Mouse (Mus musculus) layer of hippocampus, adult 8-10 months (tissue): ENCODE measurements at regions not wholly inside any gene's neighbourhood (a gene's known extent, or its start where the extent isn't known, plus 50 kb on each side); places are given as distances from the start of the nearest gene placed in this dataset.

ENCODE experiments used
- DNase-seq, 2 experiments: peaks; one replicate each; pipeline ENCODE4 v3.0.0; 2022; ENCODE audit warnings: low spot score in 2 of 2

DNA sequence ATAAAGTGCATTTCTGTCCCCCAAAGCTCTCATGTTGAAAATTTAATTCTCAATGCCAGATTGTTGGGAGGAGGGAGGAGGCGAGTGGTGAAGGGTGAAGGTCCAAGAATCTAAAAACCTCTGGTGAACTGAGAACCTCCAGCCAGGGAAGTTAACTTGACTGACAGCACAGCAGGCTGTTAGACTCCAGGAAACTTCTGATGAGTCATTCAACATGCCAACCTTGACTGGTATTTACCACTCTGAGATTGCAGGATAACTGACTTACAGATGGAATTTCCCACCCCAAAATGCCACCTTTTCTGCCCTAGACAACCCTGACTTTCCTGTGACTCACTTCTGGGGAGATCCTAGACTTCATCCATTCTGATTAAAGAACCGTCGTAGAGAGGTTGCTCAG, 58.6 kb upstream of the Prdm8 start:
- DNase-seq: no peak

DNA sequence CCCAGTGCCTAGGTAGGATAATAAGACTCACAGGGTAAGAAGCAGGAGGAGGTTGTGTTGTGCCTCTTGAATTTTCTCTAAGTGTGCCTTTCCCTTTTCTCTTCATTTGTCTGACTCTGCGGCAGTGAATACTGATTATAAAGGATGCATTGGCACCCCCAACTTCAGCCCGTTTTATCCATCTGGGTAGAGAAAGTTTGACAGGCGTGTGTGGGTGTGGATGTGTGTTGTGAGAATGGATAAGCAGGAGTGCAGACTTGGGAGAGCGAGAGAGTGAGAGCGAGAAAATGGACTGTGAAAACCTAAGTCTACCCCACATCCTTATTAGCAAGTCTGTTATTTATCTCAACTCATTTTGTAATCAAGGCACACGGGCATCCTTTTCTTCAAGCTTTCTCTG, 60.7 kb upstream of the Prdm8 start:
- peak; percentile 54 to 70 for DNase-seq

DNA sequence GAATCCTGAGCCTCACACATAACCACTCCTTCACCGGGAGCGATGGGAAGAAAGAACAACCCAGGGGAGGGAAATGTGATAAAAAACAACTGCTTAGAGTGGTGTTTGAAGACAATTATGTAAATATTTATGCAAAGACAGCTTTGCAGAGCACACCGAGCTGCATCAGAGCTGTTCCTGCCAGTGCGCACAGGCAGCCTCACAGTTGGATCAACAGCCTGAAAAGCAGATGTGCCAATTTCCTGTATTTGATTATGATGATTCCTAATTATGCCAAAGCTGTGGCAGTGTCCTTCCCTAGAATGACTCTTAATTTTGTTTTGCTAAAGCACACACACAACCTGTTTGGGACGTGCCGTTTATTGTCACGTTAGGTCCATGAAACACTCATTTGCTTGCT, 52.6 kb upstream of the Antxr2 start:
- peak in 1 of 2 experiments; percentile 21 for DNase-seq

DNA sequence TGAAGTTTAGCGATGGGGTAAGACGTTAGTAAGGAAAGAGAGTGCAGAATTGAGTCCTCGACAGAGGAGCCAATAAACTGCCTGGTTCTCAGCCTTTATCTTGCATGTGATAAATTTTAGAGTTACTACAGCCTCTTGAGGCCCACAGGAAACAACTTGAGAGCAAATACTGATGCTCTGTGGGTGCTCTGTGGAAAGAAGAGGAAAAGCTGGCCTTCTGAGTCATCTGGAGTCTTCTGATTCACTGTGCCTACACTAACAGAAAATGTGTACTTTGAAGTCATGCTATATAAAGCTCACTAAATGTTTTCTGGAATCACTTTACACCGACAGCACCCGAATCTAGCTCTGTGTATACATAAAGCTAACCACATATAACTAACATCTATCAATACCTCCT, 50.4 kb upstream of the Antxr2 start:
- DNase-seq: no peak
